Mouse (Mus musculus) hematopoietic stem cell, adult 5-6 weeks (primary cell): ENCODE data around the gene Ptcd2. TPM values are rescaled to one million over a fixed set of nuclear protein-coding genes. Genes with fewer than 3 reads are reported as not detected.
"Not testable (repeated sequence)": the region's sequence is repeated elsewhere in the genome, so short reads cannot be mapped to it uniquely, and the experiment has no call there.

Experiments
- ATAC-seq, 2 experiments: fragments of 125-278 bp in 1 of 2; replicated peaks in 1 of 2; 2 replicates each; pipeline ENCODE4 v1.8.0; 2016 to 2017; ENCODE audit warnings: inconsistent platforms in 2 of 2, mild to moderate bottlenecking in 2 of 2, moderate number of reproducible peaks in 2 of 2, low read depth in 1 of 2, moderate TSS enrichment in 1 of 2; ENCODE audit not compliant: low FRiP score in 2 of 2, poor library complexity in 2 of 2, severe bottlenecking in 2 of 2, insufficient read depth in 1 of 2, low TSS enrichment in 1 of 2
- total RNA-seq: library from RNA; stranded (forward); fragments of 172-1452, 232-1000 nt; gene quantifications from 2 replicates; pipeline ENCODE4 v1.2.3, GENCODE M21; 2017

The Ptcd2 gene
- total RNA-seq, 1 experiment from 2014 or later: 73.9 TPM

DNA sequence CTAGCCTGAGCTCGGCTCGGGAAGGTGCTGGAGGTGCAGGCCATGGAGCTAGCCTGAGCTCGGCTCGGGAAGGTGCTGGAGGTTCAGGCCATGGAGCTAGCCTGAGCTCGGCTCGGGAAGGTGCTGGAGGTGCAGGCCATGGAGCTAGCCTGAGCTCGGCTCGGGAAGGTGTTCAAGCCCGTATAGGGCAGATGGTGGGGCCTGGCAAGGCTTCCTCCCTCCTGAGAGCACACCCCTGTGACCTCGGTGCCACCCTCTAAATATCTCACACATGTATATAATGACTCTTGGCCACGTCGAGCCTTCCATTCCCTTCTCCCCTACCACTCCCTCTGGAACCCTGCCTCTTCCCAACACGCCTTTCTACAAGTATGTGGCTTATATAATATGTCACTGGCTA, 21.6 kb downstream of the Ptcd2 start:
- ATAC-seq: not testable (repeated sequence)

DNA sequence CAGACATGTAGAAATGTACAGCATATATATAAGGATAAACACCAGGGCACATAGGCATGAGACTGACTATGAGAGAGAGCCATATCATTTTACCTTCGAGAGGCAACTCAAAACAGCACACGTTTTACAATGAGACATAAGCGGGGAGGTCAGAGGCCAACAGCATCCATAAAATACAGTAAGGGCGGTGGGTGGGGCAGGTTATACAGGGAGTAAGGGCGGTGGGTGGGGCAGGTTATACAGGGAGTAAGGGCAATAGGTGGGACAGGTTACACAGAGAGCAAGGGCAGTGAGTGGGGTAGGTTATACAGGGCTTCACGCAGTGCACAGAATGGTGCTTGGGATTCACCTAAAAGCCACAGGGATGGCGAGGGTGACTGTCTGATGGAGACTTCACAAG, 24.1 kb downstream of the Ptcd2 start:
- ATAC-seq: no peak

DNA sequence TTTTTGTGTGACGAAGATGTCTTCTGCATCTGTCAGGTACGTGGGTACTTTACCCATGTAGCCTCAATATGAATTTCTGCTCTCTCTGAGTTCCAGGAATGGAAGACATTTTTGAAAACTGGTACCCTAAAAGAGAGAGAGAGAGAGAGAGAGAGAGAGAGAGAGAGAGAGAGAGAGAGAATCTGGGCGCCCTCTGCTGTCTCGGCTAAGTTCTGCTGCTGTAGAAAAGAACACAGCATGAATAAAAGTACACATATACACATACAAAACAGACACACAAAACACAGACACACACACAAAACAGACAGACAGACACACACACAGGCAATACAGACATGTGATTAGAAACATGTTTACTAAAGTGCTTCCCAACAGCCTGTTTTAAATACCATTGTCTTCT, 27.4 kb downstream of the Ptcd2 start:
- ATAC-seq: no peak

DNA sequence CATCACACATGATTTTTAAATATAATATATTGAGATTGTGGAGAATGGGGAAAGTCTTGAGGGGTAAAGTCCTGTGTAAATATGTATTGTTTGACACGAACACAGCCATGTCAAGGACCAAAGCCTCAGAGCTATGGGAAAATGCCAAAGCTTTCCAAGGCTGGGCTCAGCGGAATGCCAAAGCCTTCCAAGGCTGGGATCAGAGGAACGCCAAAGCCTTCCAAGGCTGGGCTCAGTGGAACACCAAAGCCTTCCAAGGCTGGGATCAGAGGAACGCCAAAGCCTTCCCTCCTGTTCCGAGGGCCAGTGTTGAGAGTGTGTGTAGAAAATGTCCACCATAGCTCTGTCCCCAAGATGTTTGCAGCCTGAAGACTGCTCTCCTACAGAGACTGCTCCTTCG, 28.1 kb downstream of the Ptcd2 start:
- no peak for ATAC-seq

DNA sequence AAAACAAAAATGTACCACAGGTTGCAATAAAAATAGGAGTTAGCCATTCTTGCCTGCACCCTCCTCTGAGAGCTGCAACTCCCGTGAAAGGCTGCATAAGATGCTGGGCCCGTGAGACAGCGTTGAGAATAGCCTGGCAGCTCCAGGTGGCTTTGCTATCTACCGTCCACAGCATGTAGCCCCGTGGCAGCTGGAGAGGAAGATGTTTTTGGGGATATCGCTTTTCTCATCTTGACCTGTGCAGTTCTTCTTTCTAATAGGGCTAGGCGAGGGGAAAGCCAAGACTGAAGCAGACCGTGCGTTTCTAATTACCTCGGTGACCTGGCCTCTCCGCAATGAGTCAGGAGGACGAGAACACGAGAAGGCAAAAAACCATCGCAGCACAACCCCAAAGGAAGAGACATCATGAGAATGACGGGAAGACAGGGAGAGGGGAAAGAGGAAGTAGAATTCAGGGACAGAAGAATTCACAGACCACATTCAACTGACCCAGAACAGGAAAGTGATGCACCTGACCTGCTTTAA, 29.8 kb downstream of the Ptcd2 start:
- ATAC-seq: no peak

DNA sequence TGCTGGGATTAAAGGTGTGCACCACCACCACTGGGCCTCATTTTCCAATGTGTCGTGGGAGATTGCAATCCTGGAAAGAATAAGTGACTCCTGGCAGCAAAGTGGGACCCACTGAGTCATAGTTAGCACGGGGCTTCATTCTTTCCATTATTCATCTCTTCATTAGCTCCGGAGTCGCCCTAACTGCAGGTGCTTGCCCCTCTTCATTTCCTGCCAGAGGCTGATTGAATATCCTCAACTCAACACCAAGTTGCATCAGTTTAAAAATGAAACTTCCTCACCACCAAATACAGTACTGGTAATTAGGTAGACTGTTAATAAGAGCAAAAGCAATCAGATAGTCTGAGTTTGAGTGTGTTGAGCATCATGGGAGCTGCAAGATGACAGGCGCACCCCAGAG, 30.4 kb downstream of the Ptcd2 start:
- no peak for ATAC-seq

DNA sequence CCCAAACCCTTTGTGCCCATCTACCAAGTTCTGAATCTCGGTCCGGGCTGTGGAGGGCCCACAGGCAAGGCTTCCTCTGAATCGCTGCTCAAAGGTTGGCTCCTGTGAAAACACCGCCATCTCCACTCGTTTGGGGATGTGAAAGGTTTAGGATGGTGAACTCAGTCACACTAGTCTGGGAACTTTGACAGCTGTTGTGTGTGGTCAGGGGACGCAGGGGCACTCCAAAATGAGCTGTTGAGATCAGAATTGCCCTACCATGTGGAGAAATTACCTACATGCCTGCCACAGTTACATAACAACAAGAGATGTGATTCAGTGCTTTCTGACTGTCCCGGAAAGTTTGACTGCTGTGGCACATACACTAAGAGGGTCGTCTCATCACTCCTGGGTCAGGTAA, 36.1 kb downstream of the Ptcd2 start:
- ATAC-seq: no peak

DNA sequence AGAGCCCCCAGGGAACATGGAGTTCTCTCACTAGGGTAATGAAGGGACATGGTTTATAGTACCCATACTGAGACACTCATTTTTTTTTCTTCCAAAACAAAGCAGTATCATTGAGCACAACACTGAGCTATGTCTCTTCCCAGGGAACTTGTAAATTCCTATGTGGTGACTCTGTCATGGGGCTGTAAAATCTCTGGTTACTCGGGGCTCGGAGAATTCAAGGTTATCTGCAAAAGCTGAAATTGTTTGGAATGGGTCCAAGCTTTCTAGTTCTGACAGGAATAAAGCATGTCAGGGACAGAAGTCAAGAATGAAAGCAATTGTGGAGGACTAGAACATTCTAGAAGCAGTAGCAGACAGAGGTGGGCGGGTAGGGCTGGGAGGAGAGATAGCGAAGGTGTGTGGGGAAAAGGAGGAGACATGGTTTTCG, 36.6 kb downstream of the Ptcd2 start:
- ATAC-seq: no peak

DNA sequence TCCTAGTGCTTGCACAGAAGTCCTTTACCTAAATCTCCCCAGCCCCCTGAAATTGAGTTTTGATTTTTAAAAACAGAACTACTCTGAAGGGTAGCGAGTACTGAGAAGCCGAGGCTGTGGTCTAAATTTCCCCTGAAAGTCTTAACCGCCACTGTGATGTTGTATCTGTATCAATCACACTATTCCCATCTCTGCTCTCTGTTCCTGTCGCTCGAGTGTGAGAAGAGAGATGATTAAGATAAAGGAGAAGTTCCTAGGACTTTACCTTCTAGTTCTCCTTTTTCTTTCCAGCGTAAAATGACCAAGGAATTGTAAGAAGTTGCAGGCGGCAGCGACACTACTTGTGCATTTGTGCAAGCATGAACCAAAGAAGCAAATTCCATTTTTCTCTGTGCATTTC, 38.3 kb downstream of the Ptcd2 start:
- ATAC-seq: no peak

DNA sequence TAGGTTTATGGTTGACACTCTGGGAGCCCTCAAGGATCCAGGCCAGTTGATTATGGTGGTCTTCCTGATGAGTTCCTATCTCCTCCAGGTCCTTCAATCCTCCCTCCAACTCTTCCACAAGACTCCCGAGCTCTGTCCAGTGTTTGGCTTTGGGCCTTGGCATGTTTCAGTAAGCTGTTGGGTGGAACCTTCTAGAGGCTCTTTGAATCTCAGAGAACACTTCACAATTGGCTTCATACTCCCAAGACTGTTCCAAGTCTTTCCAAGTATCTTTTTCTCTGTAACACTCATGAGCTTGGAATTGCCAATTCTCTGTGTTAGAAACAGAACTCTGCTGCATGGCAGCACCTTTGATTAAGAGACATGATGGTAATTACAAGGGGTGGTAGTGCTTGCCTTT, 39.3 kb downstream of the Ptcd2 start:
- no peak for ATAC-seq

DNA sequence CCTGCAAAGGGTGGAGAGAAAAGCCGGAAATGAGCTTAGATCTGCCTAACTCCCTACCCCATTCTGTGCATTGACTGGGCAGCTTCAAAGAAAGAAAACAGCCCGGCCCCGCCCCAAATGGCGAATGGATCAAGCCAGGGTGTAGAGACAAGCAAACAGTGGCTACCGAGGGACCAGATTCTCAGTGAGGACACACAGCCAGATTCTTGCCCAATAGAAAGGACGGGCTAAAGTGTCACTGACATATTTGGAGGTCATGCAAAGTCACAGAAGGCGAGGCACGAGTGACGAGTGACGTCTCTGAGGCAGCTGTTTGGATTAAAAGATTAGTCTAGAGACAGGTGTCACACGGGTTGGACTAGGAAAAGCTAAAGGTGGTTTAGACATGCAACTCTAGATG, 40.1 kb downstream of the Ptcd2 start:
- ATAC-seq: no peak

DNA sequence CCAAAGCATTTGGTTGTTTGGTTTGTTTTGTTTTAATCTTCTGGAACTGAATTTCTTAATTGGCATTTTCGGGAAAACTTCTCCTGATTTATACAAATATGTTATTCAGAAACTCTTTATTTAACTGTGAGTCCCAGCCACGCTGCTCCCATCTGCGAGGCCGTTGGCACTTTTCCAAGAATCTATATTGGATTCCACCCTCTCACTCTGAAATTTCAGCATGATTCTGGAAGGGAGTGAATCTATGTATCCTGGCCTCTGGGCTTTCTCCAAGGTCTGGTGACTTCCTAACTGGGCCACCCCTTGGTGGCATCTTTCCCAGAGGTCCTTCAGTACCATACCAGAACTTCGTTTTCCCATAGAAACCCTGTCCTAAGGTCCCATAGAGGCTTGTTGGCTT, 40.7 kb downstream of the Ptcd2 start:
- ATAC-seq: no peak

DNA sequence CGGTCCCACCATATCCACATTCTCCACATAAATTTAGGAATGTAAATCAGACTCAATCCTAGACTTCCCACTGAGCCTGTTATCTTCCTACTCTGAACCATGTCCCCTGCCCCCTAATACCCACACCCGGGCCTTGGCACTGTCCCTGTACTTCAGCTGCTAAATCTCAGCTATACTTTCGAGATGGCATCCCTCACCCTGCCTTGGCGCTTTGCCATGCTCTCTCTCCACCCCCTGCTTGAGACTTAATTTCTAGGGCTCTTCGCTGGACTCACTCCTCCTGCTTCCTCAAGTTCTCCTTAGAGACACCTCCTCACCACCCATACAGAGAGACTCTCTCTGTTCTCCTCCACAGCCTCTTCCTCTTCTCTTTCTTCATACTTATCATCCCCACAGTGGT, 44.6 kb downstream of the Ptcd2 start:
- ATAC-seq: no peak

DNA sequence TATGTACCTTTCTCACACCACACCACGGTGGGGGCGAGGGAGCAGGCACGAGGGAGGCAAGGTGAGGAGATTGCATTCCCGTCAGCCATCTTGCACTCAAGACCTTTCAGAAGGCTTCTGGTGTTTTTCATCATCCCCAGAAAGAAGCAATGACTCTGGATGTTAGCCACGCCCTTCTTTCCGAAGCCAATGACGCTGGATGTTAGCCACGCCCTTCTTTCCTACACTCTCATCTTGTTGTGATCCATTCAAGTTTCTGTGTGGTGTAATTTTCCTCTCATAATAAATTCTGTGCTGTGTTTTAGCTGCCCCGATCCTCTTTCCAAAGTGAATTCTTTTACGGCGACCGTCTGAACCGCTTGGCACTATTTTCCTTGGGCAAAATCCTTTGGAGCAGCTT, 50.3 kb downstream of the Ptcd2 start:
- ATAC-seq: no peak

DNA sequence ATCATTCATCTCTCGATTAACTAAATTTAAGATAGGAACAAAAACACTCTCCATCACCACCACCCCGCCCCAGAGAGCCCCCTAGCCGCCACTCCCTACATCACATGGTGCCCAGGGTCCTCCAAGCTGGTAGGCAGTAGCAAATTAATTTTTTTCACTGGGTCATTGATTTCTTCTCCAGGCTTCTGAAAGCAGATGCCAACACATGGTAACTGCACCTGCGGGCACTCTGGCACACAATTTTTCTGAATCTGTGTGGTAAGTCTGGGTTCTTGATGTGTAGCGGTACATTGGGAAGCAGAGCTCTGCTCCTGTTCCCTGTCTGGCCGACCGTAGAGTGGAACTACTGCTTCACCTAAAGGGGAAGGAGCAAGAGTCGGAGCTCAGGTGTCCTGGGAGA, 53.7 kb downstream of the Ptcd2 start:
- no peak for ATAC-seq

DNA sequence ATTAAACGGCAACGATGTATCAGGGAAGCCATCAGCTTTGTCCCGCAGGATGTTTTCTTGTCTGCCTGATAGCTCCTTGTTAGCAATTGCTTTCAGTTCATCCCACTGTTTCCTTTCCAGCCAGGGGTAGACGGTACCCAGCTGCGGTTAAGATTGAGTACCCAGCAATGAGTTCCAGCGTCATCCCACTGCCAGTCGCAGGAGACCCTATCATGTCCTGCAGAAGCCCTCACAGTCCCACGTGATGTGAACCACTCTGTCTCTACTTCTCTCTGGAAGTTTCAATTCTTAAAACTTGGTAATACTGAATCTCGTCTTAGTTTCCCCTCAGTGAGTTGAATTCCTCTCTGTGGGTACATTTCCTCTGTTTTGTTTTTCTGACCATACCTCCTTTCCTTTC, 56.7 kb downstream of the Ptcd2 start:
- ATAC-seq: peak in 1 of 2 experiments; percentile 45; a peak in 1 of 4 replicates

DNA sequence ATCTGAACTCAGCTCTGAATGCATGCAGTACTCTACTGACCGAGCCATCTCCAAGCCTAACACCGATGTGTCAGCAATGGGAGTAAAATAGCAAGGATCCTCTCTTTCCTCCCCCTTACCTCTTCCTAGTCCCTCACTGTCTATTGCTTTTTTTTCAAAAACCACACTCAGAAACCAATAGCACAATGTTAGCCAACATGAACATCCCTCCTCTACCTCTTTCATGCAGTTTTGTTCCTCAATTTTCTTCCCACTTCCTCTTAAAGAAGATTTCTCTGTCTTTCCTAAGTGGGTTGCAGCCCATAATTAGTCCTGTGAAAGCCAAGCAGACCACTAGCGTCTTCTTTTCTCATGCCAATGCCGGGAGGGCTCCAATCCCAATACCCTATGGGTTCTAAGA, 57.3 kb downstream of the Ptcd2 start:
- ATAC-seq: peak; percentile 17 to 29; a peak in 1 of 4 replicates

DNA sequence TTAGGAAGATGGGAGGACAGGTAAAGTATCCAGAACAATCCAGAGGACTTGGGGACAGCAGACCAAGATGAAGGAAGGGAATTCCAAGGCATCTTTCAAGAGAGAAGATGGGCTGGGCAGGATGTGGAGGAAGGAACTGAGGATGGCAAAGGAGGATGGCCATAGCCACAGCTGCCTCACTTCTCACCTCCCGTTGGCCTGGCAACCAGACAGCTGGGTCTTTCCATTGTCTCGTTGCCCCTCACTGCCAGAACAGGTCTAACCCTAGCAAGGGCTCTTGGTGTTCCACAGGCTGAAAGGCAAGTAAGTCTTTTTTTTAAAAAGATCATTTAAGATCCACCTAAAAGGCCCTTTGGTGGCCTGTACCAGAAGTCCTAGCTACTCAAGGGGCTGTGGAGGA, 59.3 kb downstream of the Ptcd2 start:
- no peak for ATAC-seq

DNA sequence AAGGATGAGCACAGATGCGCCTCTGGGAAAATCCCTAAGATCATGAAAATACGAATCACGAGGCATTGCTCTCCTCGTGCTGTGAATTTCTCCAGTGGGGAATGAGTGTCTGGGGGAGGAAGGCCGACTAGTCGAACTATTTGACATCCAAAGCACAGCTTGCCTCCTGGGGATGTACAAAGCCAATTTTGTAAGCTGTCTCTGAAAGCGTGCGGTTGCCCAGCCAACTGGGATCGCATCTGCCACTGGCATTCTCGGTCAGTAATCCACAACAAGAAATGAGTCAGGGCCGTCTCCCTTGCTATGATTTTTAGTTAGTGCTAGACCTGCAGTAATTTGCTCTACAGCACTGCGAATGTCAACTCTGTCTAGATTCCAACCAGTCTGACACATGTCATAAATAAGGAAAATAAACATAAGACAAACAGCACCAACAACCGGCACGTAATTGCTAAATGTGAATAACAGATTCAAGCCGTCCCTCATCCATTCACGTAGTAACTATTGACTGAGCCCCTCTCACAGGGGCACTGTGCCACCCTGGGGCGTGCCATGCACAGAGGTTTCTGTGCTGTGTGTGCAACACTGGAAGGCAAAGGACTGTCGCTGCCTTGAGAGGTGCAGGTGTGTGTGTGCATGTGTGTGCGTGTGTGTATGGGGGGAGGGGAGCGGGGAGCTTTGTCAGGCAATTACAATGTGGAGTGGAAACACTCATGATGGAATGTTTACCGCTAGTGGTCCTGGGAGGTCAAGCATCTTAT, 59.9 kb downstream of the Ptcd2 start:
- no peak for ATAC-seq
